Mouse (Mus musculus) MEL (cell line): ENCODE data around the gene H3f3b. TPM values are rescaled to one million over a fixed set of nuclear protein-coding genes. Genes with fewer than 3 reads are reported as not detected.

Source experiments
- DNase-seq: peaks from one replicate; pipeline ENCODE4 v3.0.0; 2011; ENCODE audit warnings: low read depth, low spot score
- H3K27ac ChIP-seq: 2 replicates; pipeline ENCODE4 v1.5.1; 2012; ENCODE audit warnings: low read depth, mild to moderate bottlenecking, control low read depth, low read length, moderate library complexity; ENCODE audit not compliant: control insufficient read depth
- H3K27me3 ChIP-seq, 2 experiments: fragments of 150-350 bp in 1 of 2; sonication (generic) in 1 of 2; 2 replicates each; pipeline ENCODE4 v1.6.1; 2012; ENCODE audit warnings: low read length in 2 of 2, mild to moderate bottlenecking in 2 of 2, improper control_type of control experiment in 1 of 2, moderate library complexity in 1 of 2; ENCODE audit not compliant: insufficient read depth in 2 of 2, control insufficient read depth in 1 of 2
- H3K36me3 ChIP-seq, 2 experiments: 2 replicates each; pipeline ENCODE4 v1.6.1; 2012 to 2014; ENCODE audit warnings: low read length in 2 of 2, improper control_type of control experiment in 1 of 2, inconsistent platforms in 1 of 2, mild to moderate bottlenecking in 1 of 2; ENCODE audit not compliant: insufficient read depth in 2 of 2, control insufficient read depth in 1 of 2
- H3K4me1 ChIP-seq, 2 experiments: fragments of 150-350 bp in 1 of 2; sonication (generic) in 1 of 2; 2 replicates each; pipeline ENCODE4 v1.6.1; 2012; ENCODE audit warnings: low read length in 2 of 2, improper control_type of control experiment in 1 of 2, mild to moderate bottlenecking in 1 of 2; ENCODE audit not compliant: insufficient read depth in 2 of 2, control insufficient read depth in 1 of 2
- H3K4me3 ChIP-seq, 2 experiments: fragments of 150-350 bp in 1 of 2; sonication (generic) in 1 of 2; 2 replicates each; pipeline ENCODE4 v1.5.1; 2012; ENCODE audit warnings: low read depth in 2 of 2, low read length in 2 of 2, mild to moderate bottlenecking in 2 of 2, moderate library complexity in 2 of 2, control low read depth in 1 of 2, improper control_type of control experiment in 1 of 2; ENCODE audit not compliant: control insufficient read depth in 1 of 2, insufficient read depth in 1 of 2
- H3K79me2 ChIP-seq: 2 replicates; pipeline ENCODE4 v1.6.1; 2012; ENCODE audit warnings: mild to moderate bottlenecking, low read length, moderate library complexity; ENCODE audit not compliant: control insufficient read depth, poor library complexity, insufficient read depth
- H3K9ac ChIP-seq: 2 replicates; pipeline ENCODE4 v1.6.1; 2012; ENCODE audit warnings: low read depth, mild to moderate bottlenecking, control low read depth, low read length, moderate library complexity; ENCODE audit not compliant: control insufficient read depth, poor library complexity, severe bottlenecking
- H3K9me3 ChIP-seq: fragments of 150-350 bp; sonication (generic); replicated peaks from 2 replicates; pipeline ENCODE4 v1.6.1; 2012; ENCODE audit warnings: mild to moderate bottlenecking, low read length, improper control_type of control experiment, moderate library complexity; ENCODE audit not compliant: insufficient read depth
- BHLHE40 ChIP-seq: IDR thresholded peaks from 2 replicates; pipeline ENCODE4 v1.6.1; 2012; ENCODE audit warnings: low read depth, mild to moderate bottlenecking, inconsistent platforms, low read length, improper control_type of control experiment, borderline replicate concordance
- CHD2 ChIP-seq: IDR thresholded peaks from 2 replicates; pipeline ENCODE4 v1.6.1; 2011; ENCODE audit warnings: low read length, improper control_type of control experiment
- E2F4 ChIP-seq: IDR thresholded peaks from 2 replicates; pipeline ENCODE4 v1.6.1; 2011; ENCODE audit warnings: low read depth, low read length, improper control_type of control experiment, borderline replicate concordance
- GABPA ChIP-seq: IDR thresholded peaks from 2 replicates; pipeline ENCODE4 v1.6.1; 2012; ENCODE audit warnings: low read depth, mild to moderate bottlenecking, inconsistent platforms, low read length, improper control_type of control experiment, moderate library complexity
- HCFC1 ChIP-seq: IDR thresholded peaks from 2 replicates; pipeline ENCODE4 v1.6.1; 2012; ENCODE audit warnings: low read depth, mild to moderate bottlenecking, inconsistent platforms, low read length, improper control_type of control experiment, moderate library complexity
- MAFK ChIP-seq: IDR thresholded peaks from 2 replicates; pipeline ENCODE4 v1.6.1; 2011; ENCODE audit warnings: low read depth, mild to moderate bottlenecking, low read length, improper control_type of control experiment, borderline replicate concordance
- MAX ChIP-seq: IDR thresholded peaks from 2 replicates; pipeline ENCODE4 v1.6.1; 2011; ENCODE audit warnings: low read length, improper control_type of control experiment
- MEF2A ChIP-seq: IDR thresholded peaks from 2 replicates; pipeline ENCODE4 v1.6.1; 2014; ENCODE audit warnings: low read depth, mild to moderate bottlenecking, inconsistent platforms, low read length, improper control_type of control experiment; ENCODE audit not compliant: poor library complexity, insufficient replicate concordance, severe bottlenecking; ENCODE audit errors: extremely low read depth
- MXI1 ChIP-seq: IDR thresholded peaks from 2 replicates; pipeline ENCODE4 v1.6.1; 2011; ENCODE audit warnings: mild to moderate bottlenecking, low read depth, low read length, improper control_type of control experiment
- MYB ChIP-seq: IDR thresholded peaks from 2 replicates; pipeline ENCODE4 v1.6.1; 2011; ENCODE audit warnings: mild to moderate bottlenecking, low read depth, low read length, improper control_type of control experiment
- POLR2AphosphoS5 ChIP-seq: IDR thresholded peaks from 2 replicates; pipeline ENCODE4 v1.6.1; 2012; ENCODE audit warnings: low read depth, borderline replicate concordance, mild to moderate bottlenecking, inconsistent platforms, low read length, moderate library complexity, mixed read lengths
- RAD21 ChIP-seq: IDR thresholded peaks from 2 replicates; pipeline ENCODE4 v1.6.1; 2011; ENCODE audit warnings: mild to moderate bottlenecking, low read depth, low read length, improper control_type of control experiment
- RCOR1 ChIP-seq: IDR thresholded peaks from 2 replicates; pipeline ENCODE4 v1.6.1; 2012; ENCODE audit warnings: low read depth, mild to moderate bottlenecking, inconsistent platforms, low read length, improper control_type of control experiment
- SMC3 ChIP-seq: IDR thresholded peaks from 2 replicates; pipeline ENCODE4 v1.6.1; 2011; ENCODE audit warnings: low read depth, low read length, improper control_type of control experiment
- TBP ChIP-seq: IDR thresholded peaks from 2 replicates; pipeline ENCODE4 v1.8.0; 2011; ENCODE audit warnings: low read depth, low read length, improper control_type of control experiment
- UBTF ChIP-seq: IDR thresholded peaks from 2 replicates; pipeline ENCODE4 v1.6.1; 2012; ENCODE audit warnings: low read depth, mild to moderate bottlenecking, inconsistent platforms, low read length, improper control_type of control experiment, moderate library complexity, borderline replicate concordance; ENCODE audit not compliant: insufficient read depth
- USF1 ChIP-seq: IDR thresholded peaks from 2 replicates; pipeline ENCODE4 v1.6.1; 2014; ENCODE audit warnings: low read depth, mild to moderate bottlenecking, inconsistent platforms, low read length, improper control_type of control experiment, moderate library complexity
- USF2 ChIP-seq, 2 experiments: IDR thresholded peaks; 2 replicates each; pipeline ENCODE4 v1.6.1; 2011 to 2012; ENCODE audit warnings: improper control_type of control experiment in 2 of 2, low read length in 2 of 2, borderline replicate concordance in 1 of 2, inconsistent platforms in 1 of 2, low read depth in 1 of 2, mild to moderate bottlenecking in 1 of 2; ENCODE audit not compliant: insufficient read depth in 1 of 2
- ZC3H11A ChIP-seq: IDR thresholded peaks from 2 replicates; pipeline ENCODE4 v1.6.1; 2012; ENCODE audit warnings: low read depth, mild to moderate bottlenecking, inconsistent platforms, low read length, improper control_type of control experiment
- ZKSCAN1 ChIP-seq: IDR thresholded peaks from 2 replicates; pipeline ENCODE4 v1.6.1; 2012; ENCODE audit warnings: low read depth, mild to moderate bottlenecking, inconsistent platforms, low read length, improper control_type of control experiment, moderate library complexity
- ZMIZ1 ChIP-seq: IDR thresholded peaks from 2 replicates; pipeline ENCODE4 v1.6.1; 2012; ENCODE audit warnings: low read depth, mild to moderate bottlenecking, inconsistent platforms, low read length, improper control_type of control experiment, moderate library complexity
- ZNF384 ChIP-seq: IDR thresholded peaks from 2 replicates; pipeline ENCODE4 v1.6.1; 2012; ENCODE audit warnings: low read depth, mild to moderate bottlenecking, inconsistent platforms, low read length, improper control_type of control experiment
- polyA plus RNA-seq, 2 experiments: library from polyadenylated mRNA; stranded (reverse) in 1 of 2; unstranded in 1 of 2; fragments of >175 nt in 1 of 2; fragments of >200 nt in 1 of 2; gene quantifications; 2 replicates each; pipeline versions ENCODE4 v1.2.1 to v1.2.4; 2012; ENCODE audit warnings: low replicate concordance in 2 of 2, low read depth in 1 of 2; ENCODE audit not compliant: insufficient read length in 2 of 2, insufficient read depth in 1 of 2, missing spikeins in 1 of 2
- total RNA-seq: library from RNA; depleted of rRNA; stranded (reverse); fragments of 300-350 nt; gene quantifications from 2 replicates; pipeline ENCODE4 v1.2.3, GENCODE M21; 2012

H3f3b gene
- total and polyA plus RNA-seq, 3 experiments, result 96.6 to 767 (median 498) TPM

DNA sequence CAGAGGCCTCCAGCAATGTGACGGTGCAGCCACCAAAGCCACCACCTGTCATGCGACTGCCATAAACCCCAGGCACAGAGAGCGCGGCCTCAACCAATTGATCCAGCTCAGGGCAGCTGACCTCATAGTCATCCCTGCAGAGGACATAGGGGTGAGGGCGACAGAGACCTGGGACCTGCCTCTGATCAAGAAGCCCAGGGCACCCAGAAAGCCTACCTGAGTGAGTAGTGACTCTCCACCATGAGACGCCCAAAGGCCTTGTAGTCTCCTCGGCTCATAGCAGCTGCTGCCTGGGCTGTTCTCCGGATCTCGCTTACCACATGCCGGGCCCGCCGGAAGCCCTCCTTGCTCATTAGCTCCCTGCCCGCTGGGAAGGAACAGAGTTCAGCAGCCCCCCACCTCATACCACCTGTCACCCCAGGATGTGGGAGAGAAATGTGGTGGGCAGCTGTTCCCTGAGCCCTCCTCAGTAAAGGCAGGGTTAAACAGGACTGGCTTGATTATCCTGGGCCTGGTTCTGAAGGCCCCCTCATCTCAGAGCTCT is 18.9 kb downstream of the H3f3b start:
- Histone ChIP-seq H3K27ac (no peak overlapping the region), H3K9me3 (no peaks in the 10 kb centered on the region), H3K4me1 (peaks cover 7 to 23% of the 10 kb centered on the region in 2 experiments), H3K36me3 (peaks cover 0 to 17% of the 10 kb centered on the region in 2 experiments; a peak in 2 of 4 replicates), H3K4me3 (no peak overlapping the region), H3K9ac (no peak overlapping the region)
- no peak for TF ChIP-seq MEF2A
- TF ChIP-seq SMC3, result no peak
- TF ChIP-seq BHLHE40, result no peak
- TF ChIP-seq UBTF, result no peak
- TF ChIP-seq E2F4, result no peak
- no peak for TF ChIP-seq ZKSCAN1
- no peak for TF ChIP-seq GABPA
- TF ChIP-seq RCOR1, result no peak
- no peak for TF ChIP-seq POLR2AphosphoS5
- no peak for TF ChIP-seq HCFC1
- TF ChIP-seq, all 39 proteins: peak for 0
- Histone ChIP-seq H3K27me3 (no peaks in the 10 kb centered on the region), H3K79me2 (peaks cover 13% of the 10 kb centered on the region)
- DNase-seq, result no peak

DNA sequence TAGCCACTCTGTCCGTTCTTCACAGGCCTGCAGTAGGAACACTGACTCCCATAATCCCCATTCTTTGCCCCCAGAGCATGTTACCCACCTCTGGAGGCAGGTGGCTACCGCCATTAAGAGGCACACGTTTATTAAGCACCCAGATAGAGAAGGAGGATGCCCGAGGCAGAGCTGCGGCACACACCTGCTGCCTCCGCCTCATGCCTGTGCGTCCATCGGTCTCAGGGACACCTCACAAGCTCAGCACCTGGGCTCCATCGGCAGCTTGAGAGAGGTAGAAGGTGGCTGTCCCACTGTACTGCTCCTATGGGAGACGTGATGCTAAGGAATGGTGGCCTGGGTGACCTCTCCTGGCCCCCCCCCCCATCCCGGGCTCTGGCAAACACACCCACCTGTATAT is 19.4 kb downstream of the H3f3b start:
- H3K4me3 ChIP-seq, result no peak overlapping the region
- H3K36me3 ChIP-seq, result peaks cover 0 to 18% of the 10 kb centered on the region in 2 experiments; a peak in 2 of 4 replicates
- DNase-seq, result no peak
- H3K4me1 ChIP-seq, result peaks cover 8 to 26% of the 10 kb centered on the region in 2 experiments
- TF ChIP-seq GABPA (no peak), TBP (no peak), MAX (no peak), ZMIZ1 (no peak), MYB (no peak), CHD2 (no peak), POLR2AphosphoS5 (no peak), ZKSCAN1 (no peak), USF2 (IDR thresholded peaks at IDR 0.05; ENCODE audit: borderline replicate concordance in 1 of 2, insufficient read depth in 1 of 2, low read depth in 1 of 2, low read length in 2 of 2) (no peak), USF1 (no peak), ZC3H11A (no peak), RAD21 (no peak), MXI1 (no peak), ZNF384 (no peak), MAFK (no peak)
- no peaks in the 10 kb centered on the region for H3K27me3 ChIP-seq
- H3K27ac ChIP-seq, result no peak overlapping the region
- H3K9me3 ChIP-seq, result no peaks in the 10 kb centered on the region
- H3K79me2 ChIP-seq, result peaks cover 13% of the 10 kb centered on the region
- no peak overlapping the region for H3K9ac ChIP-seq
